Mouse (Mus musculus): Measurements from ENCODE around the gene Ddah1. TPM values are rescaled to one million over a fixed set of nuclear protein-coding genes. Genes with fewer than 3 reads are reported as not detected.
A peak's percentile ranks its signal among the peaks of the same experiment; 100 is the strongest.

Ddah1 gene
- polyA plus RNA-seq, 1 experiment from 2014 or later = 41.9 TPM

DNA sequence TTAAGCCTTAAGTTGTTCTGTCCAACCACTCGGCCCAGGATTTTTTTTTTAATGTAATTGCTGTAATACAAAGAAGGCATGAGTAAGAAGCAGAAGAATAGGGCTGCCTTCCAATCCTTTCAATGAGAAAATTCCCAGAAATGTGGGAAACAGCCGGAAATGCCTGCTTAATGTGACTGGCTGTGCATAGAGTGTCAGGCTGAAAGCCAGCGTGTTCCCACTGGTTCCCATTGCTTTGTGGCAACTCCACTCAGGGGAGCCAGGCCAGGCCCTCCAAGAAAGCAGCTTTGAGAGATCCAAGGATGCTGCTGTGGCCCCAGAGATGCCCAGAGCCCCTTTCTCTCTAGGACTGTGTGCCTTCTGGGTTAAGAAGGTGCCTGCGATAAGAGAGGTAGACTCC is 126.9 kb downstream of the Ddah1 start:
- 77% methylated on average over 4 of the region's 4 CpGs for WGBS
- peaks cover 4% of the 10 kb centered on the region; the same call in 1 of the 2 replicates for H3K36me3 ChIP-seq (replicated peaks)
- no peak for DNase-seq (ENCODE audit: extremely low spot score, low spot score)
- no peaks in the 10 kb centered on the region for H3K27me3 ChIP-seq (ENCODE audit: poor library complexity, severe bottlenecking)
- no peaks in the 10 kb centered on the region for H3K9me3 ChIP-seq
- H3K4me3 ChIP-seq = no peak overlapping the region
- H3K27ac ChIP-seq = peak overlapping the region; percentile 68
- H3K4me1 ChIP-seq = peaks cover 47% of the 10 kb centered on the region

DNA sequence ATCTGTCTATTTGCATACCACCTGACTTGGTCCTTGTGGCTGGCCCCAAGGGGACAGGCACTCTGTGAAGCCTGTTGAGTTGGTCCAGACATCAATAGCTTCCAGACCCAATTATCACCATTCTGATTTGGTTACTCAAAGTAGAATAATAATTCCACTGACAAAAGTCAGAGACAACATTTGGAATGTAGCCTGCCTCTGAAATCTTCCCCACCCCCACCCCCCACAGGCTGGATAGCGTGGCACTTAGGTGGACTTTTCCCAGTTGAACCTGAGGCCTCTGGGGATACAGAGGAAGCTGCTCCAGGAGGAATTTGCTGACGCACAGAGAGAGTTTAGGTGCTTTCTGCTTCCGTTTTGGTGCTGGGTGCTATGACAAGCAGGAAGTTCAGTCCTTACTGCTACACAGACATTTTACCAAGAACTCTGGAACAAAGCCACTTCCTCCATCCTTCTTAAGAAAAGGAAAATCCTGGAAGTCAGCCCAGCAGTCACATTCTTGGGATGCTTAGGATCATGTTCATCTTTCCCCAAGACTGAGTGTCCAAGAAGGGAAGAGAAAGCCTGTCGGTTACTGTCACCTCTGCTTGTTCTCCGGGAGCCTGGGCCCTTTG is 127.5 kb downstream of the Ddah1 start:
- WGBS = 75% methylated on average over 5 of the region's 5 CpGs

DNA sequence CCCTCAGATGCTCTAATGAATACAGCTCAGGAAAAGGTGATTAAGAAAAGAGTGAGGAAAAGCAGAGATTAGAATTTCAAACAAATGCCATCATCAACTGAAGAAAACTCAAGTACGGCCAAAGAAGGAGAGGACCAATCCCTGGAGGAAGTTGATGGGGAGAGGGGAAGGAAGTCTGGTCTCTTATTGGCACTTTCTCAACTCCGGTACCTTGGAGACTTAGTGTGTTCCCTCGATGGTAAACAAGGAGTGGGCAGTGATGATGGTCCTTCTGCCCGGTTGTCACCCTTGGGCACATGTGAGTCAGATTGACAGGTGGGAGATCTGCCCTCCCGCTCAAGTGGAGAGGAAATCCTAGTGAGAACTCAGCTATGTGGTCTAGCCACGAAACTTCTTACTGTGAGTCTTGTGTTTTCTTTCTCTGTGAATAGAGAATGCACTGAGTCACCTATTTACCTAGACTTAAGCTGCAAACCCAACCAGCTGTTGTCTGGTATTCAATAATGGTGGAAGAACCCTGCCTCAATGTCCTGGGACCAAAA is 129.0 kb downstream of the Ddah1 start:
- peaks cover 7% of the 10 kb centered on the region; the same call in 1 of the 2 replicates for H3K36me3 ChIP-seq (replicated peaks)
- H3K9me3 ChIP-seq = no peaks in the 10 kb centered on the region
- H3K27ac ChIP-seq = no peak overlapping the region
- no peak overlapping the region for H3K4me3 ChIP-seq
- H3K27me3 ChIP-seq (ENCODE audit: poor library complexity, severe bottlenecking) = no peaks in the 10 kb centered on the region
- no peak for DNase-seq (ENCODE audit: extremely low spot score, low spot score)
- peaks cover 61% of the 10 kb centered on the region for H3K4me1 ChIP-seq
- 88% methylated on average over 6 of the region's 6 CpGs for WGBS

More for the DNA sequence above, 127.5 kb downstream of the Ddah1 start:
- H3K27ac ChIP-seq = peak overlapping the region; percentile 68
- DNase-seq (ENCODE audit: extremely low spot score, low spot score) = no peak
- no peaks in the 10 kb centered on the region for H3K9me3 ChIP-seq
- peaks cover 53% of the 10 kb centered on the region for H3K4me1 ChIP-seq
- no peak overlapping the region for H3K4me3 ChIP-seq
- peaks cover 4% of the 10 kb centered on the region; the same call in 1 of the 2 replicates for H3K36me3 ChIP-seq (replicated peaks)
- no peaks in the 10 kb centered on the region for H3K27me3 ChIP-seq (ENCODE audit: poor library complexity, severe bottlenecking)

- Histone ChIP-seq H3K27me3 (ENCODE audit: poor library complexity, severe bottlenecking) (no peaks in the 10 kb centered on the region), H3K4me1 (peaks cover 53% of the 10 kb centered on the region), H3K4me3 (no peak overlapping the region), H3K36me3 (replicated peaks) (peaks cover 7% of the 10 kb centered on the region; the same call in 1 of the 2 replicates), H3K27ac (peak overlapping the region; percentile 75), H3K9me3 (no peaks in the 10 kb centered on the region)
- peak; percentile 52 for DNase-seq (ENCODE audit: extremely low spot score, low spot score)
- 68% methylated on average over 18 of the region's 18 CpGs for whole genome bisulfite sequencing
Measured at GRCm38 (mm10) chr3:145890346-145891132, 132.1 kb downstream of the Ddah1 start.

- Histone ChIP-seq H3K36me3 (replicated peaks) (peaks cover 12% of the 10 kb centered on the region; the same call in 1 of the 2 replicates), H3K9me3 (no peaks in the 10 kb centered on the region), H3K27me3 (ENCODE audit: poor library complexity, severe bottlenecking) (no peaks in the 10 kb centered on the region), H3K4me3 (no peak overlapping the region), H3K27ac (0 out of 2 replicates have a peak overlapping the region, but pooled peaks have one; percentile 75), H3K4me1 (peaks cover 43% of the 10 kb centered on the region)
- no peak for DNase-seq (ENCODE audit: extremely low spot score, low spot score)
- WGBS = 87% methylated on average over 3 of the region's 3 CpGs
Measured at GRCm38 (mm10) chr3:145892451-145892850, 134.0 kb downstream of the Ddah1 start.

GRCm38 (mm10) chr3:145894131-145894530 is 135.7 kb downstream of the Ddah1 start:
- H3K36me3 ChIP-seq (replicated peaks) = peaks cover 12% of the 10 kb centered on the region; the same call in 1 of the 2 replicates

GRCm38 (mm10) chr3:145897749-145898148 is 139.3 kb downstream of the Ddah1 start:
- WGBS = 93% methylated on average over 11 of the region's 11 CpGs
- H3K4me1 ChIP-seq = peaks cover 10% of the 10 kb centered on the region
- no peak for DNase-seq (ENCODE audit: extremely low spot score, low spot score)
- no peaks in the 10 kb centered on the region for H3K27me3 ChIP-seq (ENCODE audit: poor library complexity, severe bottlenecking)
- H3K36me3 ChIP-seq (replicated peaks) = 0 out of 2 replicates have a peak, but pooled peaks cover 4% of the 10 kb centered on the region
- no peaks in the 10 kb centered on the region for H3K9me3 ChIP-seq
- H3K27ac ChIP-seq = no peak overlapping the region
- no peak overlapping the region for H3K4me3 ChIP-seq

More at GRCm38 (mm10) chr3:145894131-145894530, 135.7 kb downstream of the Ddah1 start:
- Histone ChIP-seq H3K9me3 (no peaks in the 10 kb centered on the region), H3K4me3 (no peak overlapping the region), H3K27ac (0 out of 2 replicates have a peak overlapping the region, but pooled peaks have one; percentile 25), H3K27me3 (ENCODE audit: poor library complexity, severe bottlenecking) (no peaks in the 10 kb centered on the region), H3K4me1 (peaks cover 43% of the 10 kb centered on the region)
- 82% methylated on average over 12 of the region's 12 CpGs for WGBS
- DNase-seq (ENCODE audit: extremely low spot score, low spot score) = no peak

GRCm38 (mm10) chr3:145899832-145900231 is 141.4 kb downstream of the Ddah1 start:
- H3K27me3 ChIP-seq (ENCODE audit: poor library complexity, severe bottlenecking) = no peaks in the 10 kb centered on the region
- no peaks in the 10 kb centered on the region for H3K9me3 ChIP-seq
- H3K4me1 ChIP-seq = peaks cover 15% of the 10 kb centered on the region
- no peak for DNase-seq (ENCODE audit: extremely low spot score, low spot score)
- no peak overlapping the region for H3K4me3 ChIP-seq
- H3K36me3 ChIP-seq (replicated peaks) = 0 out of 2 replicates have a peak, but pooled peaks cover 4% of the 10 kb centered on the region
- no peak overlapping the region for H3K27ac ChIP-seq
- 89% methylated on average over 8 of the region's 8 CpGs for WGBS

DNA sequence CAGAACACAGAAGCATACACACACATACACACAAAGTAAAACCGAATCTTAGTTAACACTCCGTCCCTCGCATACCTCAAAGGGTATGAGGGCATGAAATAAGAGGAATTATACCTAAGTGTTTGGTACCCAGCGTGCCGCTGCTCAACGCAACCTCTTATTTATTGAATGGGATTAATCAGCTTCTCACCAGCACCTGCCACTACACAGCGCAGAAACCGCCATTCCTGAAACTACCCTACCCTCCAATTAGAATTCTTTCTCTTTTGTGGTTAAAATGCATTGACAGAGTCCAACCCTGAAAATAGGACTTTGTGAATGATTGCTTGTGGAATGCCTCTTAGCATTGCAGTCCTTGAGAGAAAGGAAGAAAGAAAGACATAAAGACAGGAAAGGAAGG is 145.1 kb downstream of the Ddah1 start:
- Histone ChIP-seq H3K4me1 (peaks cover 24% of the 10 kb centered on the region), H3K36me3 (replicated peaks) (no peaks in the 10 kb centered on the region)
- WGBS = 87% methylated on average over 8 of the region's 8 CpGs

DNA sequence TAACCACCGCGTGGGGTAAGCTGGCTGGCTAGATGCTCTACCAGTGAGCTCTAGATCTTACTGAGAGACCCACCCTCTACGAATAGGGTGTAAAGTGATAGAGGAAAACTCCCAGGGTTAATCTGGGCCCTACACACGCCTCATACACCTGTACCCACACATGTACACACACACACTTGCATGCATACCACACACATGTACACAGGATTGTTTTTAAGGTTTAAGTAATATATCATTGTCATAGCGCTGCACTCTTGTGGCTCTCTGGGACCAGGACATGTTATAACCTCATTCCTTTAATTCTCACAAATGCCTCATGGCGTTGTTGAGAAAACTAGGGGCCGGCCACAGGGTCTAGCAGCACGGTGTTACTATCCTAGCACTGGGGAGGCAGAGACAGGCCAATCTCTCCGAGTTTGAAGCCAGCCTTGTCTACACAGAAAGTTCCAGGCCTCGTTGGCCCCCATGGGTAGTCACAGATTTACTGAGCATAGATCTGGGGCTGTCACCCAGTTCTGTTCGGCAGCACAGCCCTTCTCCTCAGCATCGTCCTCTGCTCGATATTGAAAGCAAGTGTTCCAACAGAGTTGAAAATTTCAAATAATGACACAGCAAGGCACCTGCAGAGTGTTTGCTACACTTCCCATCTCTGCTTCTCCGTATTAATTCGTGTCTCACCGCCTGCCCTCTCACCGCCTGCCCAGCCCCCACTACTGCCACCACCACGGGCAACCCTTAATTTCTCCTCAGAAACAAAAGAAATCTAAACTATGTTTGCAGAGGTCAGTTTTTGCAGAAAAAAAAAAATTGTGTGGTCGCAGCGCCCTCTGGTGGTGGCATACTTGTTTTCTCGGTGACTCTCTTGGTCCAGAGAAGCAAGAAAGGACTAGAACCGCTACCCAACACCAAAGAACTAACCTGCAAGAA is 146.6 kb downstream of the Ddah1 start:
- Histone ChIP-seq H3K27me3 (ENCODE audit: poor library complexity, severe bottlenecking) (no peaks in the 10 kb centered on the region), H3K36me3 (replicated peaks) (no peaks in the 10 kb centered on the region), H3K27ac (peak overlapping the region; percentile 68), H3K4me1 (peaks cover 24% of the 10 kb centered on the region), H3K9me3 (no peaks in the 10 kb centered on the region), H3K4me3 (0 out of 2 replicates have a peak overlapping the region, but pooled peaks have one; percentile 16)
- DNase-seq (ENCODE audit: extremely low spot score, low spot score) = peak; percentile 82
- WGBS = 50% methylated on average over 22 of the region's 22 CpGs

More for the DNA sequence above, 145.1 kb downstream of the Ddah1 start:
- Histone ChIP-seq H3K9me3 (no peaks in the 10 kb centered on the region), H3K27me3 (ENCODE audit: poor library complexity, severe bottlenecking) (no peaks in the 10 kb centered on the region), H3K4me3 (no peak overlapping the region), H3K27ac (no peak overlapping the region)
- DNase-seq (ENCODE audit: extremely low spot score, low spot score) = no peak

GRCm38 (mm10) chr3:145906582-145906981 is 148.1 kb downstream of the Ddah1 start:
- Histone ChIP-seq H3K27me3 (ENCODE audit: poor library complexity, severe bottlenecking) (no peaks in the 10 kb centered on the region), H3K36me3 (replicated peaks) (no peaks in the 10 kb centered on the region), H3K4me3 (no peak overlapping the region), H3K9me3 (no peaks in the 10 kb centered on the region), H3K4me1 (peaks cover 24% of the 10 kb centered on the region), H3K27ac (no peak overlapping the region)
- 92% methylated on average over 9 of the region's 9 CpGs for WGBS
- no peak for DNase-seq (ENCODE audit: extremely low spot score, low spot score)

- no peak for DNase-seq (ENCODE audit: extremely low spot score, low spot score)
- 91% methylated on average over 7 of the region's 7 CpGs for WGBS
- Histone ChIP-seq H3K27me3 (ENCODE audit: poor library complexity, severe bottlenecking) (no peaks in the 10 kb centered on the region), H3K4me3 (no peak overlapping the region), H3K27ac (no peak overlapping the region), H3K4me1 (no peaks in the 10 kb centered on the region), H3K9me3 (no peaks in the 10 kb centered on the region), H3K36me3 (replicated peaks) (no peaks in the 10 kb centered on the region)
Measured at GRCm38 (mm10) chr3:145912512-145912911, 154.0 kb downstream of the Ddah1 start.
